Mouse (Mus musculus) liver, embryonic 14.5 days (tissue): ENCODE measurements around the gene Sort1.

Experiments used
- CTCF ChIP-seq: IDR thresholded peaks from 2 replicates; pipeline ENCODE4 v1.5.1; 2016; ENCODE audit warnings: antibody characterized with exemption, low read depth, control low read depth
- EP300 ChIP-seq: IDR thresholded peaks from 2 replicates; pipeline ENCODE4 v1.6.1; 2016; ENCODE audit warnings: antibody characterized with exemption, low read depth

GRCm38 (mm10) chr3:108287811-108288805 is 4.2 kb downstream of the Sort1 start:
- TF ChIP-seq EP300 (no peak), CTCF (no peak)
